Mouse (Mus musculus) kidney, adult 2 months (tissue): Measurements from ENCODE around the gene Actg1.

ENCODE experiments used
- CTCF ChIP-seq: fragments of 200-500 bp; conservative IDR thresholded peaks from 2 replicates; pipeline ENCODE4 v1.5.1; 2011; ENCODE audit warnings: low read depth, mild to moderate bottlenecking, control low read depth, low read length, moderate library complexity, mixed read lengths; ENCODE audit not compliant: insufficient read depth, insufficient read length
- POLR2A ChIP-seq: fragments of 200-500 bp; IDR thresholded peaks from one replicate; pipeline ENCODE4 v1.6.1; 2011; ENCODE audit warnings: low read depth, low read length, control low read depth

GRCm38 (mm10) chr11:120361295-120361694, 13.0 kb upstream of the Actg1 start, which contains the start of gene Fscn2:
- TF ChIP-seq POLR2A (no peak), CTCF (no peak)
